Mouse (Mus musculus): ENCODE measurements around the gene Cyb561.
A peak's percentile ranks its signal among the peaks of the same experiment; 100 is the strongest.

DNA sequence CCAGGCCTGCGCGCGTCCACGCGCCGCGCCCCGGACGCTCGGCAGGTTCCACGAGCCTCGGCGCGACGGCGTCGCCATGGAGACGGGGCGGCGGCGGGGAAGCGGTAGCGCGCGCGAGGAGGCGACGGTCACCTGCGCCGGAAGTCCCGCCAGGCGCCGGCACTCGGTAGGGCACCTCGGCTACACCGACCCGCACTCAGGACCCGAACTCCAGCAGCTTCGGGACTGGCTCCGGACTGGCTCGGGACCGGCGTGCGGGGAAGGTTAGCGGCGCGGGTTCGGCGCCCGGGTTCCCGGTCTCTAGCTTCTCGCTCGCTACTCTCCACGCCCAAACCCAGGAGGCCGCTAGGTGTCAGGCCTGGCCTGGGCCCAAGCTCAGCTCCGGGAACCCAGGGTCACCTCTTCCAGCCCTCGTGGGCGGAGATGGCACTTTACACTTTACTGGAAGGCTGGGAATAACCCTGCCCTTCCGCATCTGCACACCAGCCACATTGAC is 9.0 kb downstream of the Cyb561 start:
- TF ChIP-seq EP300 (IDR thresholded peaks at IDR 0.05) = no peak
- TF ChIP-seq CTCF (IDR thresholded peaks at IDR 0.05) = peak; percentile 68

Measured in lung, postnatal 0 days (tissue).